Mouse (Mus musculus): ENCODE measurements around the gene Itgb6. TPM values are rescaled to one million over a fixed set of nuclear protein-coding genes. Genes with fewer than 3 reads are reported as not detected.
A peak's percentile ranks its signal among the peaks of the same experiment; 100 is the strongest.

Itgb6 gene
- total RNA-seq, 2 experiments from 2014 or later, result 26.8 to 29.7 TPM

- no peak for DNase-seq
Observed at GRCm38 (mm10) chr2:60672973-60673954, 49.2 kb downstream of the Itgb6 start.

GRCm38 (mm10) chr2:60671215-60671614 is 51.2 kb downstream of the Itgb6 start:
- DNase-seq, result no peak

- no peak for DNase-seq
Observed at GRCm38 (mm10) chr2:60663071-60663470, 59.4 kb downstream of the Itgb6 start.

GRCm38 (mm10) chr2:60659993-60660392 is 62.5 kb downstream of the Itgb6 start:
- no peak for DNase-seq

GRCm38 (mm10) chr2:60658992-60659391 is 63.5 kb downstream of the Itgb6 start:
- DNase-seq, result peak in 1 of 2 experiments; percentile 14

- no peak for DNase-seq
Observed at GRCm38 (mm10) chr2:60654828-60655227, 67.6 kb downstream of the Itgb6 start.

- DNase-seq, result no peak
Observed at GRCm38 (mm10) chr2:60650155-60650554, 72.3 kb downstream of the Itgb6 start.

- DNase-seq, result no peak
Observed at GRCm38 (mm10) chr2:60647650-60648049, 74.8 kb downstream of the Itgb6 start.

GRCm38 (mm10) chr2:60646583-60646982 is 75.9 kb downstream of the Itgb6 start:
- DNase-seq, result no peak

GRCm38 (mm10) chr2:60643406-60643805 is 79.0 kb downstream of the Itgb6 start:
- DNase-seq, result no peak

GRCm38 (mm10) chr2:60642606-60643005 is 79.8 kb downstream of the Itgb6 start:
- DNase-seq, result no peak

GRCm38 (mm10) chr2:60640342-60640672 is 82.1 kb downstream of the Itgb6 start:
- DNase-seq, result no peak

GRCm38 (mm10) chr2:60639617-60640341 is 82.7 kb downstream of the Itgb6 start:
- peak in 1 of 2 experiments; percentile 2 for DNase-seq

- no peak for DNase-seq
Observed at GRCm38 (mm10) chr2:60636910-60637761, 85.3 kb downstream of the Itgb6 start.

GRCm38 (mm10) chr2:60636481-60636880 is 86.0 kb downstream of the Itgb6 start:
- DNase-seq, result no peak

GRCm38 (mm10) chr2:60636038-60636437 is 86.4 kb downstream of the Itgb6 start:
- DNase-seq, result no peak

- DNase-seq, result no peak
Observed at GRCm38 (mm10) chr2:60632791-60633190, 89.7 kb downstream of the Itgb6 start.

- DNase-seq, result no peak
Observed at GRCm38 (mm10) chr2:60630304-60630703, 92.1 kb downstream of the Itgb6 start.

- DNase-seq, result no peak
Observed at GRCm38 (mm10) chr2:60627952-60628351, 94.5 kb downstream of the Itgb6 start.

- no peak for DNase-seq
Observed at GRCm38 (mm10) chr2:60627515-60627914, 94.9 kb downstream of the Itgb6 start.

GRCm38 (mm10) chr2:60625766-60626165 is 96.7 kb downstream of the Itgb6 start:
- DNase-seq, result no peak

GRCm38 (mm10) chr2:60622161-60622560 is 100.3 kb downstream of the Itgb6 start:
- DNase-seq, result no peak
